Mouse (Mus musculus) heart, postnatal 14 days (tissue): ENCODE results near the gene Mcemp1. TPM values are rescaled to one million over a fixed set of nuclear protein-coding genes. Genes with fewer than 3 reads are reported as not detected.
A peak's percentile ranks its signal among the peaks of the same experiment; 100 is the strongest.

Source experiments
- DNase-seq, 2 experiments: peaks; one replicate each; pipeline ENCODE4 v3.0.0; 2021 to 2022
- intact Hi-C: fragments of 180-260 bp; cut with DNase I; formaldehyde crosslinking; loops from one replicate; pipeline ENCODE4 v1.15.1; 2025
- total RNA-seq, 2 experiments: library from RNA; stranded (reverse); gene quantifications; 2 replicates each; pipeline ENCODE4 v1.2.3; 2021

Gene Mcemp1
- total RNA-seq, 2 experiments from 2014 or later: 0.29 TPM; not detected in 1

DNA sequence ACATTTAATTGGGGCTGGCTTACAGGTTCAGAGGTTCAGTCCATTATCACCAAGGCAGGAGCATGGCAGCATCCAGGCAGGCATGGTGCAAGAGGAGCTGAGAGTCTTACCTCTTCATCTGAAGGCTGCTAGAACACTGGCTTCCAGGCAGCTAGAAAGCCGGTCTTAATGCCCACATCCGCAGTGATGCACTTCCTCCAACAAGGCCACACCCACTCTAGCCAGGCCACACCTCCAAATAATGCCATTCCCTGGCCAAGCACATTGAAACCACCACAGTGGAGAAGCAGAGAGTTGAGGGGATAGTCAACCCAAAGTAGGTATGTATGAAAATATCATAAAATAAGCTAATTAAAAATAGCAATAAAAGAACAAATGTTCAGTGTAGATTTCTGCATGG, 4.8 kb downstream of the Mcemp1 start:
- intact Hi-C loops: loop anchor here (10.0 kb wide), 2 partner anchors 206 to 316 kb away; partner anchors contain the start of genes A430078G23Rik and Pex11g

DNA sequence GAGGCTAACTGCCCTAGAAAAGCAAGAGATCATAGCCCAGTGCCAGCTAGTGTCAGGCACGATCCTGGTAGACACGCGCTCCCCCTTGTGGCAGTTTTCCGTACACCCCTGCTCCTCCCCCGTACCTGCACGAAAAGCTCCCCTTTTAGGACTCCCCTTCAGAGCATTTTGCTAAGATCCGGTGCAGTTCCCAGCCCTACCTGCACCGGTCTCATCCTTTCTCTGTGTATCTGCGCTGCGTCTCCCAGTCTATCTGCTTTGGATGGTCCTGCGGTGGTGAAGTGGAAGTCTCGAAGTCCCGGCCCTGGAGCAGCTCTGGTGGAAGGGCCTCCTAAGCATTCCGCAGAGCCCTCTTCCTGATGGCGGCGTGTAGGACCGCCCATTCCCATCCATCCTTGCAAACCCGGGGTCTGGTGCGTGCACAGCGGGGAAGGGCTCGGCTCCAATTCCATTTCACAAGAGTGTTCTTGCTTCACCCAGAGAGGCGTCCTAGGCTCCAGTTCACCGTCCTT, 6.5 kb downstream of the Mcemp1 start, which contains the start of gene Fcor:
Gene Fcor, minus strand, starts transcription at position 383 of the 512 bp plus-strand sequence.
- peak; percentile 78 to 88 for DNase-seq
- intact Hi-C loops: loop anchor here (1.0 to 10.0 kb wide), 3 partner anchors 113 to 317 kb away; partner anchors contain the start of genes A430078G23Rik and Pex11g

More for the DNA sequence above, 4.8 kb downstream of the Mcemp1 start:
- DNase-seq: no peak

DNA sequence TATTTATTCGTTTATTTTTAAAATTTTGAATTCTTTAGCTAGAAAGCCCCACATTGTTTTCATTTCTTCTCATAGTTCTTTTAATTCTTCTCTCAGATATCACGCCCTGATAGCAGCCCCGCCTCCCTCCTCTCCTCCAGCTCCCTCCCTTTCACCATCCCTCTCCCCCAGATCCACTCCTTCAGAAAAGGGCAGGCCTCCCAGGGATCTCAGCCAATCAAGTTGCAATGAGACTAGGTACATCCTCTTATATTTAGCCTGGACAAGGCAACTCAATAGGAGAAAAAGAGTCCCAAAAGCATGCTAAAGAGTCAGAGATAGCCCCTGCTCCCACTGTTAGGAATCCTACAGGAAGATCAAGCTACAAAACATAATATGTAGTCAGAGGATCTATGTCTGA, 9.1 kb downstream of the Mcemp1 start:
- intact Hi-C loops: loop anchor here (5.0 to 10.0 kb wide), 3 partner anchors 52 to 320 kb away; partner anchors contain the start of genes A430078G23Rik, Pet100, Pex11g and Xab2
- DNase-seq: no peak

DNA sequence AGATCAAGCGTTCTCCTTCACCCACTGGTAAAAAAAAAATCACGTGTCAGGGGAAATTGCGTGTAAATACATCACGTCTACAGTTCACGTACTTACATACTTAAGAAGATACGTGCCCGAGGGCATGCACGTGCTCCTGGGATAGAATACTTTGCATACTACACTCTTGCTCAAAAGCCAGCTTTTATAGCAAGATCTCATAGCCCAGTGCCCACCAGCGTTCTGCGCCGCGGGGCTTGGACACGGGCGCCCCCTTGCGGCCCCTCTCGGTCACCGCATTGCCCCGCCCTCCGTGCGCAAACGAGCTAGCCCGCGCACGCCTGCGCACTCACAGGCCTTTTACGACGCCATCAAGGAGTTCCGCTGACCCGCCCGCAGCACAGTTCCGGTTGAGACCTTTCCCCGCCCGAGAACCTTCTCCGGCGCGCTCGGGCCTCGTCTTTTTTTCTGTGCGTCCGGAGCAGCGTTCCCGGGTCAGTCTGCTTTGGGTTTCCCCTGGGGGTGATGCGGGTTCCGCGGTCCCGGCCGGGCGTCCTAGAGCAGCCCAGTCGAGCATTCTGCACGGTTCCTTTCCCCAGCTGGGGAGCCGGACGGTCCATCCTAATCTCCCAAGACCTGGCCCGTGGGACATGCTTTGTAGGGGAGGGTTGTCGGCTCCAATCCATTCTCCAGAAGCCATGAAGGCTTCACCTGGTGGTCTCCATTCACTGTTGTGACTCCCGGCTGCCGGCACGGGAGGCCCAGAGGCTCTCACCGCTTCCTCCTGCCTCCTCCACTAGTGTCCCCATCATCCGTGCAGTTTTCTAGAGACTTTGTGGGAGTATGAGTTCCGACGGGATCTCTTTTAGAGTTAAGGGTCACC, 10.8 kb downstream of the Mcemp1 start, which contains the start of gene Trappc5:
Gene Trappc5, plus strand, starts transcription at position 169 of the 862 bp plus-strand sequence.
- intact Hi-C loops: loop anchor here (5.0 to 10.0 kb wide), 3 partner anchors 54 to 322 kb away; partner anchors contain the start of genes A430078G23Rik, Pet100, Pex11g and Xab2
- DNase-seq: peak; percentile 94 to 96

DNA sequence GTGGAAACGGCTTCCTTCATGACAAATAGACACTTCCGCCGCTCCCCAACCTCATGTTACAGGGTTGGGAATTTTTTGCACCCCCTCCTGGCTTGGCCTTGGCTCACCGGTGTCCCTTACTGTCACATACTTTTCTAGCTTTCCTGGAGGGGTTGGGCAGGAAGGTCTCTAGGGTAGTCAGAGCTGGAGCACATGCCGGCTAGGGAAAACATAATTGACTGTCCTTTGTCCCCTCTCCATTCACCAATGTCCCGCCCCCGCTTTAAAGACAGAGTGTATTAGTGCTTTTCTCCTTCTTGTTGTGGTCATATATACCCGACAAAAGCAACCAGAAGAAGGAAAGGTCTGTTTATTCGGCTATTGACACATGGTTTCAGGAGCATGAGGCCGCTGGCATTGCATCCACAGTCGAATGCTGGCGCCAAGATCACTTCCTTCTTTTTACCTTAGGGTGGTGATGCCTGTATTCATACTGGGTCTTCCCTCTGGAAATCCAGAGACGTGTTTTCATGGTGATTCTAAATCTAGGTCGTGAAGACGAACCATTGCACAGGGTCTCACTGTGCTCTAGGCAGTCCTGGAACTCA, 11.5 kb downstream of the Mcemp1 start:
- intact Hi-C loops: loop anchor here (5.0 to 10.0 kb wide), 3 partner anchors 55 to 322 kb away; partner anchors contain the start of genes A430078G23Rik, Pet100, Pex11g and Xab2
- peak in 1 of 2 experiments; percentile 10 for DNase-seq

DNA sequence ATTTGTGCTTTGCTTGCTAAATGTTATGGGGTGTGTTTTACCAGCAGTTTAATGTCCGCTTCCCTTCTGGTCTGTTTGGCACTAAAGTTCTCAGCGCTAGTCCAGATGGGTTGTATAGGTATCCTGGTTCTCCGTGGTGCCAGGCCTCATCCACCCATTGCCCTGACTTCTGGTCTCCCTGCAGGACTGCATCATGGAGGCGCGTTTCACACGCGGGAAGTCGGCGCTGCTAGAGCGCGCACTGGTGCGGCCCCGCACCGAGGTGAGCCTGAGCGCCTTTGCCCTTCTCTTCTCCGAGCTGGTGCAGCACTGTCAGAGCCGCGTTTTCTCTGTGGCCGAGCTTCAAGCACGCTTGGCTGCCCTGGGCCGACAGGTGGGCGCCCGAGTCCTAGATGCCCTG, 13.3 kb downstream of the Mcemp1 start:
- DNase-seq: no peak
- intact Hi-C loops: loop anchor here (5.0 to 10.0 kb wide), 3 partner anchors 57 to 324 kb away; partner anchors contain the start of genes A430078G23Rik, Pet100, Pex11g and Xab2

DNA sequence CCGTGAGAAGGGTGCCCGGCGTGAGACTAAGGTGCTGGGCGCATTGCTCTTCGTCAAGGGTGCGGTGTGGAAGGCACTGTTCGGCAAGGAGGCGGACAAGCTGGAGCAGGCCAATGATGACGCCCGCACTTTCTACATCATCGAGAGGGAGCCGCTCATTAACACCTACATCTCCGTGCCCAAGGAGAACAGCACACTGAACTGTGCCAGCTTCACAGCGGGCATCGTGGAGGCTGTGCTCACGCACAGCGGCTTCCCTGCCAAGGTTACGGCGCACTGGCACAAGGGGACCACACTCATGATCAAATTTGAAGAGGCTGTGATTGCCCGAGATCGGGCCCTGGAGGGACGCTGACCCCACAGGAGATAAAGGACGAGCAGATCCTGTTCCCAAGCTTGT, 13.7 kb downstream of the Mcemp1 start:
- DNase-seq: no peak
- intact Hi-C loops: loop anchor here (5.0 to 10.0 kb wide), 3 partner anchors 57 to 324 kb away; partner anchors contain the start of genes A430078G23Rik, Pet100, Pex11g and Xab2

DNA sequence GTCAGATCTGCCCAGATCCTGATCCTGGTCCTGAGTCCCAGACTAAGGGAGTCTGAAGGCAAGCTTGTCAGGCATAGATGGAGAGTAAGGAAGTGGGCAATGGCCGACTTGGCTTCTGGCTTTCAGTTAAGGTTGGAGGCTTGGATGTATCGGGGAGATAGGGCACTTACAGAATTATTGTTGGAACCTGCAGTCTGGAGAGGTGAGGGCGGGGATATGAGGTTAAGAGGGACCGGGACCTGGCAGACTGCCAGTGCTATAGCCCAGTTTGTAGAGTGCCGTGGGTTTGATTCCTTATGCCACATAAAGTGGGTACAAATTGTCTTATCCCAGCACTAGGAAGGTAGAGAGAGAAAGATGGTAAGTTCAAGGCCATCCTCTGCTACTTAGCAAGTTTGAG, 14.1 kb downstream of the Mcemp1 start:
- DNase-seq: no peak
- intact Hi-C loops: loop anchor here (5.0 to 10.0 kb wide), 3 partner anchors 57 to 325 kb away; partner anchors contain the start of genes A430078G23Rik, Pet100, Pex11g and Xab2

DNA sequence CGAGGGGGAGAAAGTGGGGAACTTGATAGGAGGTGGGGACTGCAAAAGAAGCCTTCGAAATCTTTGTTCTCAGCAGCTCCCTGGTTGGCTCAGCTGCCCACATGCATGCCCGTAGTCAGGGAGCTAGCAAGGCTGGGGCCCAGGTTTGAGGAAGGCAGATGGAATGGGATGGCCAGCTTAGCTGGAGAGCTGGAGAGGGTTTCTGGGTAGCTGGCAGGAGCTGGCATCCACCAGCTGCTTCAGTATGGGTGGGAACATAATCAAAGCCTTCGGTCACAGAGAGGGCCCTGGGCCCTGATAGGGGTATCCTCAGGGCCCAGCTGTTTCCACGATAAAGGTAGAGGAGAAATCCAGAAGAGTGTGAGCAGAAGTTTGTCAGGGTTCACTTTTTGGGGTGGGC, 16.9 kb downstream of the Mcemp1 start:
- DNase-seq: no peak
- intact Hi-C loops: no loop called here

DNA sequence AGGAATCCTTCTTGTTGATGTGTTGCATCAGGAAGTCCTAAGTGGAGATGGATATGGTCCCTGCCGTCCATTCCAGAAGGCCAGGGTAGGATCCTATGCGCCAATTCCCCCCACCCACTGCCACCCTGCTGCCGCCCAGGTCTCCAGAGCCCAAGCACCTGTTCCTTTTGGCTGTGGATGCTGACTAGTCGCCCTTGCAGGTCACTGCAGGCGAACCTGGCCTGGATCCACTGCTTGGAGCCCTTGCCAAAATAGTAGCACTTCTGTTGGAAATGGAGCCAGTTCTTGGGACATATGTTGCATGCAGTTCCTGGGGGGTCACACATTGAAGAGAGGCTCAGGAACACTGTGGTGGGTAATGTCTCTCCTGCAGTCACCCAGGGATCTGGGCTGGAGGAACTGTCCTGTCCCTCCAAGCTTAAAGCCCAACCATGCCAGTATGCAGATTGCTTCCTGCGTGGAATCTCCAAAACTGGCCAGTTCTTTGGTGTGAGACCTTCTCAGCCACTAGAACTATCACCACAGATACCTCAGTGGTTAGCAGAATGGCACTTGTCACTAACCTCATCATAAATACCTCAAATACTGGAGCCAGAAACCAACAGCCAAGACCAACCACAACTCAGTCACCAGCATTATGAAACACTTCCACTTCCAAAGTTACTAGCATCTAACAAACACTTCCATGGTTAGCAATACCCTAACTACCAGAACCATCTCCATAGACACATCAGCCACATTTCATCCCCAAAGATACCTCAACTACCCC, 18.0 kb downstream of the Mcemp1 start:
- DNase-seq: peak in 1 of 2 experiments; percentile 35
- intact Hi-C loops: no loop called here

DNA sequence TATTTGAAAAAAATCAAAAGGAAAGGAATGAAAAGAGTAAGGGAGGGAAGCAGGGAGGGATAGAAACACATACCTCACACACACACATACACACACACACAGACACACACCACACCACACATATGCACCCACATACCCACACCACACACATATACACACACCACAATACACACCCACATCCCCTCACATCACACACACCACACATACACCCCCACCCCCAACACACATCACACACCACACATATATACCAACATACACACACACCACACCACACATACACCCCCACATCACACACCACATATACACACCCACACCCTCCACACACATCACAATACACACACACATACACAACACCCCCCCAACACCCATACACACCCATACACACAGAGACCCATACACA, 19.0 kb downstream of the Mcemp1 start:
- intact Hi-C loops: no loop called here
- no peak for DNase-seq

DNA sequence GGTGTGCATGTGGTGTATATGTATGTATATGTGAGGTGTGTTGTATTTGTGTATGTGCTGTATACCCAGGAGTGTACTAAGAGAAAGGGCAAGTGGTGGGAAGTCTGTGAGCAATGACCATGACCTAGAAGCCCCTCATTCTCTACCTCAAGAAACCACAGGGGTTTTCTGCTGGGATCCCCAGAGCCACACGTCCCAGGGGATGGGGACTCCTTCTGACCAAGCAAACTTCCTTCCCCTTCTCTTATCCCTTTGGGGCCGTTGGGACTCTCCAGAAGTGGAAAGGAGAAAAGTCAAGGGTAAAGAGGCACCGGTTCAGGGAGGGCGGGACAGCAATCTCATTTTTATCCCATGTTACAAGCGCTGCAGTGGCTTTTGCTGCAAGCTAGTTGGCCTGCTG, 19.9 kb downstream of the Mcemp1 start:
- intact Hi-C loops: no loop called here
- DNase-seq: no peak

DNA sequence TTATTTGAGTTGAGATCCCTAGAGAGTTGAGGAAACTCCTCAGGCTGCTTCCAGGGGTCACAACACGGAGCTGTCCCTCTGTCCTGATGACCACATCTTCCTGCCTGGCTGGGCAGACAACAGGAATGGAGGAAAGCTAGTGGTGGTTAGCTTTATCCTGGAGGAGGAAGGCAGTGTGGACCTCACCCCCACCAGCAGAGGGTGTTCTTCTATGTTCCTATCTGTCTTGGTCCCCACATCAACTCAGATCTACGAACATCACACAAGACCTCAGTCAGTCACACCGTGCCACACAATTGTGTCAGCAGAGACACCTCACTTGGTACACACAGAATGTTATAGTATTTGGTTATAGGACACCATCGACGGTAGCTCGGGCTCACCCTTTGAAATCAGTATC, 22.0 kb downstream of the Mcemp1 start:
- intact Hi-C loops: no loop called here
- no peak for DNase-seq

DNA sequence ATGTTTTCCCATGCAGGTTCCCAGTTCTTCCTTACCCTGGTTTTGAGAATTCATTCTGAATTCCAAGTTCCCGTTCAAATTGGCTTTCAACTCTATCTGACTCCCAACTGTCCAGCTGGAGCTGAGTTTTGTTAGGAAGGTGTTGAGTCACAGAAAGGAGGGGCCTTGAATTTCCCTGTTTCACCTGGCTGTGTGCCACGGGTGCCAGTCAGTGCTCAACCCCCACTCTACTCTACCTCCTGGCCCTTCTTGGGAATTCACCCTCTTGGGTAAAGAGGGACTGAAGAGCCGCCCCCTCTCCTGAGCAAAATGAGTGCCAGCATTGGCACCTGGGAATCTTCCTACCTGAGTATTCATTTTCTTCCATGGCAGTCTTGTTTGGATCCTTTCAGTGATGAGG, 25.2 kb downstream of the Mcemp1 start:
- no peak for DNase-seq
- intact Hi-C loops: no loop called here

DNA sequence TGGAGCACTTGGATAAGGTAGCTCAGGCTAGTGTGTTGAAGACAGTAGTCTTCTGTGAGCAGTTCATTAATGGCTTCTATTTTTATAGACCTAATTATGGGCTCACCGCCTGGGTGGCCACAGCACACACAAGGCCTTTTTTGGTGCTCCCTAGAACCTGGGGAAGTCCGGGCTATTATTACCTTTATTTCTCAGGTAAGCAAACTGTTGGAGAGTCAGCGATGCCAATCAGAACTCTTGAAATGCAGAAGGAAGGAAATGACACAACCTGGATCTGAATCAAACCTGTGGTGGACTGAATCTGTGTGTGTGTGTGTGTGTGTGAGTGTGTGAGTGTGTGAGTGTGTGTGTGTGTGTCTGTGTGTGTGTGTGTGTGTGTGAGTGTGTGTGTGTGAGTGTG, 28.6 kb downstream of the Mcemp1 start, which contains the start of gene Fcer2a:
Gene Fcer2a, minus strand, starts transcription at position 55 of the 400 bp plus-strand sequence.
- intact Hi-C loops: no loop called here

DNA sequence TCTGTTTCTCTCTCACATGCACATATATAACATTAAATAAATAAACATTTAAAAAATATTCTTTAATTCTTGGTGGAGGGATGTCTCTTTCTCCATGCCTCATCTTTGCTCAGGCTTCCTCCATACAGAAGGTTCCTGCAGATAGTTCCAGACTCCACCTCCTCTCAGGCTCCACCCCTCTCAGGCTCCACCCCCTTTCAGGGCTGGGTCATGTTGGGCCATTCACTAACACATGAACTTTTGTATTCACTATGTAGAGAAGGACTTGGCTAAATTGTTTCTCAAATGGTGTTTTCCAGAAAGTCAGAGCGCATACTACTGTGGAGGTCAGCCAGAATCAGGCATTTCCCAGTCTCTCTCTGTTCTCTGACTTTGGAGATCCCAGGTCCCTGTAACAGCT, 35.9 kb downstream of the Mcemp1 start:
- intact Hi-C loops: no loop called here

More for the DNA sequence above, 28.6 kb downstream of the Mcemp1 start, which contains the start of gene Fcer2a:
- DNase-seq: no peak

DNA sequence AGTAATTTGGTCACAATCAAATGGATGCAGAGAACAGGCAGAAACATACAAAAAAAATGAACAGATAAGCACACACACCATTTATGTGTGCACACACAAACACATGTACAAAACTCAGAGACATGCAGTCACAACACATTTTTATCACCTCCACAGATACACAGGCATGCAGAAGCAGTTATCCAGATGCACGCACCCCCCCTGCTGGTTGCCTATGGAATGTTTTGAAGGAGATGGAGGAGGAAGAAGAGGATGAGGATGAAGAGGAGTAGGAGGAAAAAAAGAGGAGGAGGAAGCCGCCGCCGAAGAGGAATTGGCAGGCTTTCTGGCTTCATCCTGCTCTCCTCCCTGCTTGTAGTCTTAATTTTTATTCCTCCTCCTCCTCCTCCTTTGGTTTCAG, 40.2 kb downstream of the Mcemp1 start:
- DNase-seq: no peak
- intact Hi-C loops: no loop called here

More for the DNA sequence above, 35.9 kb downstream of the Mcemp1 start:
- no peak for DNase-seq

DNA sequence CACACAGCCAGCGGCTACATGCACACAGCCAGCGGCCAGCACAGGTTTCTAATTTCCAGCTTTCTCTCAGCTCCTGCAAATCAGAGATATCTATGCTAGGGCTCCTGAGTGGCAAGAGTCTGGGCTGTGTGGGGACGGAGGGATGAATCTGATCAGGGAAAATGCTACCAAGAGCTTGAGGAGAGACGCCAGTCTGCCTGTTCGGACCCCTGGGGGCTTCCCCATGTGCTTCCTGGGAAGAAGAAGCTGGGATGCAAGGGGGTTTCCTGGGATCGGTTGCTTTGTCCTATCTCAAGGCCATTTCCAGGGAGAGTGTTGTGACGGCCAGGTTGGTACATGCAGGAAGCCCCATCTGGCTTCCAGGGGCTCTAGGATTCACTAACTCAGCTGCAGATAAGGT, 42.1 kb downstream of the Mcemp1 start:
- DNase-seq: no peak
- intact Hi-C loops: no loop called here

DNA sequence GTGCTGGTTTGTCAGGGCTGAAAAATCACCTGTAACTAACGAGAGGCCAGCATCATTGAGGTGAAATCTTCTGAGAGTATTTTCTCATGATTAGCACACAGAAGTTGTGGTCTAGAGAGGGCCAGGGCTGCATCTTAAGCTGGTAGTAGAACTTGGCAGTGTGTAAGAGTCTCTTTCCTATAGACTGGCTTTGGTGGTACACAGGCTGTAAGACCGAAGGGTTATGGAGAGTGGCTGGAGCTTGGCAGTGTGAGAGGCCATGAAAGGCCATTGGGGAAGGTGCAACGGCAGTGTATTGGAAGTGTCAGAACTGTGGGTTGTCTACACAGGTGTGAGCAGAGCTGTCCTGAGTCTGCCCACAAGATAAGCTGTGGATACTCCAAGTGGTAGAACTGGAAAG, 44.8 kb downstream of the Mcemp1 start:
- DNase-seq: no peak
- intact Hi-C loops: no loop called here

DNA sequence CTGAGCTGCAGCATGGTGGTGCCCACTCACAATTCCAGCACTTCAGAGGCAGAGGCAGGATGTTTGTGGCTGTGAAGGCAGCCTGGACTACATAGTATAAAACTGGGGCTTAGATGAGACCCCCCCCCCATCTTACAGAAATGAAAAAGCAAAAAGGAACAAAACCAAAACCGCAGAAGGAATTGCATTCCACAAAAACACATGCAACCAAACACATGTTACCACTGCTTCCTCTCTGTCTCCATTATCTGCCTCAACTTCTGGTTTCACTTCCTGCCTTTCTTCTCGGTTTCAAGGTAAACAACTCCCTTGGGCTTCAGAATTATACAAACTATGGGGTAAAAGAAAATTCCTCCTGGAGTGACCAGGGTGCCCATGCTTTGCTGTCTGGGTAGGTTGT, 46.1 kb downstream of the Mcemp1 start:
- intact Hi-C loops: no loop called here
- DNase-seq: no peak
